Mouse (Mus musculus): ENCODE results near the gene Hes7. TPM values are rescaled to one million over a fixed set of nuclear protein-coding genes. Genes with fewer than 3 reads are reported as not detected.

Hes7 gene
- polyA plus RNA-seq, 1 experiment from 2014 or later = 0.58 TPM

- H3K36me3 ChIP-seq = peaks cover 26% of the 10 kb centered on the region
- H3K27me3 ChIP-seq = no peaks in the 10 kb centered on the region
- H3K9me3 ChIP-seq = no peaks in the 10 kb centered on the region
- peak; percentile 49 for ATAC-seq (ENCODE audit: insufficient number of reproducible peaks, low FRiP score, low TSS enrichment, low read depth)
- peak overlapping the region; percentile 90 for H3K4me2 ChIP-seq
- peaks cover 53% of the 10 kb centered on the region for H3K4me1 ChIP-seq
- H3K27ac ChIP-seq = peak overlapping the region; percentile 96
- 2% methylated on average over 29 of the region's 29 CpGs for WGBS
- H3K4me3 ChIP-seq = peak overlapping the region; percentile 64
- peak overlapping the region; percentile 41 for H3K9ac ChIP-seq
These were observed 23.0 kb upstream of the Hes7 start for GRCm38 (mm10) chr11:69096987-69097900.

- H3K9me3 ChIP-seq = no peaks in the 10 kb centered on the region
- no peak overlapping the region for H3K9ac ChIP-seq
- peak overlapping the region; percentile 96 for H3K27ac ChIP-seq
- 27% methylated on average over 8 of the region's 8 CpGs for WGBS
- no peaks in the 10 kb centered on the region for H3K27me3 ChIP-seq
- peaks cover 53% of the 10 kb centered on the region for H3K4me1 ChIP-seq
- H3K36me3 ChIP-seq = peaks cover 29% of the 10 kb centered on the region
- H3K4me3 ChIP-seq = peak overlapping the region; percentile 64
- no peak for ATAC-seq (ENCODE audit: insufficient number of reproducible peaks, low FRiP score, low TSS enrichment, low read depth)
- H3K4me2 ChIP-seq = peak overlapping the region; percentile 90
These were observed 22.0 kb upstream of the Hes7 start for GRCm38 (mm10) chr11:69098039-69098761.

DNA sequence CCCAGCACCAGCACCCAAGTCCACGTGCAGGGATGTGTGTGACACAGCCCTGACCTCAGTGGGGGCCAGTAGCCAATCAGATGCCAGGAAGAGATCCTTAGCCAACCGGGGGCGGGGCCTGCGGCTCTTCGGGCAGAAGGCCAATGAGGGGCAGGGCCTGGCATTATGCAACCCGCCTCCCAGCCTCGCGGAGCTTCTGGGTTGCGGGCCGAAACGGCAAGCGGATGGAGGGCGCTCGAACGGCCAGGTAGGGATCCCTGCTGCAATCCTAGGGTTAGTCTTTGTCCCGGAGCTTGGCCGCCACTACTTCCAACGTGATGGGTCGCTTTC lies 21.5 kb upstream of the Hes7 start:
- Histone ChIP-seq H3K4me2 (peak overlapping the region; percentile 90), H3K9me3 (no peaks in the 10 kb centered on the region), H3K27me3 (no peaks in the 10 kb centered on the region), H3K4me3 (peak overlapping the region; percentile 64), H3K27ac (peak overlapping the region; percentile 96), H3K9ac (peak overlapping the region; percentile 68), H3K36me3 (peaks cover 34% of the 10 kb centered on the region), H3K4me1 (peaks cover 53% of the 10 kb centered on the region)
- 0% methylated on average over 19 of the region's 19 CpGs for WGBS
- no peak for ATAC-seq (ENCODE audit: insufficient number of reproducible peaks, low FRiP score, low TSS enrichment, low read depth)

GRCm38 (mm10) chr11:69099177-69099914 lies 20.9 kb upstream of the Hes7 start:
- no peaks in the 10 kb centered on the region for H3K9me3 ChIP-seq
- no peaks in the 10 kb centered on the region for H3K27me3 ChIP-seq
- peak overlapping the region; percentile 96 for H3K27ac ChIP-seq
- H3K36me3 ChIP-seq = peaks cover 40% of the 10 kb centered on the region
- peak overlapping the region; percentile 68 for H3K9ac ChIP-seq
- under 1% methylated on average over 22 of the region's 22 CpGs for WGBS
- H3K4me3 ChIP-seq = peak overlapping the region; percentile 64
- H3K4me2 ChIP-seq = peak overlapping the region; percentile 90
- ATAC-seq (ENCODE audit: insufficient number of reproducible peaks, low FRiP score, low TSS enrichment, low read depth) = no peak
- H3K4me1 ChIP-seq = peaks cover 48% of the 10 kb centered on the region

DNA sequence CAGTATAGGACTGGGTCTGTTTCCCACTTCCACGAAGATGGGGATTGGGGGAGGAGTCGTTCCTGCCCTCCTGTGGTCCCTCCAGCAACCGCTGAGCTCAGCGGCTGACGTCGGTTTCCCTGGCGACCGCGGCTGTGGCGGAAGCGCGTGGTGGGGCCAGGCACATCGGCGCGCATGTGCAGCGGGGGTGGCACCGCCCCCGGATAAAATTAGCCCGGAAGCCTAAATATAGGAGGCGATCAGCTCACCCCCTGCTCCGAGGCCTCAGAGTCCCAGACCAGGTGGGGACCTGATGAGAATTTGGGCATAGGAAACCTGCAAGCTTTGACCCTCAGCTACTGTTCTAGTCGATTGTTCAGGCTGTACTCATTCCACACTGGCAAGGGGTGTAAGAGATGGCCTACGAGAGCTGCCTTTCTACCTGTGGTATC lies 20.3 kb upstream of the Hes7 start:
- H3K27me3 ChIP-seq = no peaks in the 10 kb centered on the region
- H3K4me1 ChIP-seq = peaks cover 45% of the 10 kb centered on the region
- WGBS = under 1% methylated on average over 23 of the region's 23 CpGs
- H3K4me3 ChIP-seq = peak overlapping the region; percentile 64
- ATAC-seq (ENCODE audit: insufficient number of reproducible peaks, low FRiP score, low TSS enrichment, low read depth) = no peak
- H3K9ac ChIP-seq = 0 out of 2 replicates have a peak overlapping the region, but pooled peaks have one; percentile 12
- no peaks in the 10 kb centered on the region for H3K9me3 ChIP-seq
- H3K36me3 ChIP-seq = peaks cover 46% of the 10 kb centered on the region
- H3K4me2 ChIP-seq = peak overlapping the region; percentile 90
- H3K27ac ChIP-seq = peak overlapping the region; percentile 96

- Histone ChIP-seq H3K27ac (peak overlapping the region; percentile 96), H3K4me1 (peaks cover 44% of the 10 kb centered on the region), H3K27me3 (no peaks in the 10 kb centered on the region), H3K36me3 (peaks cover 55% of the 10 kb centered on the region), H3K4me3 (peak overlapping the region; percentile 64), H3K9ac (0 out of 2 replicates have a peak overlapping the region, but pooled peaks have one; percentile 0), H3K4me2 (peak overlapping the region; percentile 90), H3K9me3 (no peaks in the 10 kb centered on the region)
- WGBS = 89% methylated on average over 20 of the region's 20 CpGs
- no peak for ATAC-seq (ENCODE audit: insufficient number of reproducible peaks, low FRiP score, low TSS enrichment, low read depth)
These were observed 19.4 kb upstream of the Hes7 start for GRCm38 (mm10) chr11:69100639-69101360.

DNA sequence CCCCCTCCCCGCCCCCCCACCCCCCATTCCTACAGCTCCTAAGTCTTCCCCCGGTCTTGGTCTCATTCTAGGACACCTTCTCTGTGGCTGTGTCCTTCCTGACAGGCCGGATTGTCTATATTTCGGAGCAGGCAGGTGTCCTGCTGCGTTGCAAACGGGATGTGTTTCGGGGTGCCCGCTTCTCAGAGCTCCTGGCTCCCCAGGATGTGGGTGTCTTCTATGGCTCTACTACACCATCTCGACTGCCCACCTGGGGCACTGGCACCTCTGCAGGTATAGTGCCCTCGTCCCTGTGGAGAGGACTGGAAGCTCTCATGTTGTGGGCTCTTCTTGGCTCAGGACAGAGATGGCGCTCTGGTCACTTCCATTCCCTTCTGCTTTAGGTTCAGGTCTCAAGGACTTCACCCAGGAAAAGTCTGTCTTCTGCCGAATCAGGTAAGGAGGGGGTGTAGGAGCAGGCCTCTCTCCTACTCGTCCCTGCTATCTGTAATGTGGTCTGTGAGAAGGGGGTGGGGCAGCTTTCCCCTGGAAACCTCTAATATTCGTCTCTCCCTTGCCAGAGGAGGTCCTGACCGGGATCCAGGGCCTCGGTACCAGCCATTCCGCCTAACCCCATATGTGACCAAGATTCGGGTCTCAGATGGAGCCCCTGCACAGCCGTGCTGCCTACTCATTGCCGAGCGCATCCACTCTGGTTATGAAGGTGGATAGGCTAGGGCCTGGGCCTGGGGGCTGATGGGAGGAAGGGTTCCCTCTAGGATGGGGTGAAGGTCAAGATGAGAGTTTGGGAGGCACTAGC lies 18.4 kb upstream of the Hes7 start:
- Histone ChIP-seq H3K36me3 (peaks cover 65% of the 10 kb centered on the region), H3K4me1 (peaks cover 39% of the 10 kb centered on the region), H3K4me2 (no peak overlapping the region), H3K4me3 (no peak overlapping the region), H3K27ac (no peak overlapping the region), H3K9ac (no peak overlapping the region), H3K27me3 (no peaks in the 10 kb centered on the region), H3K9me3 (no peaks in the 10 kb centered on the region)
- 87% methylated on average over 19 of the region's 21 CpGs for WGBS
- ATAC-seq (ENCODE audit: insufficient number of reproducible peaks, low FRiP score, low TSS enrichment, low read depth) = no peak

DNA sequence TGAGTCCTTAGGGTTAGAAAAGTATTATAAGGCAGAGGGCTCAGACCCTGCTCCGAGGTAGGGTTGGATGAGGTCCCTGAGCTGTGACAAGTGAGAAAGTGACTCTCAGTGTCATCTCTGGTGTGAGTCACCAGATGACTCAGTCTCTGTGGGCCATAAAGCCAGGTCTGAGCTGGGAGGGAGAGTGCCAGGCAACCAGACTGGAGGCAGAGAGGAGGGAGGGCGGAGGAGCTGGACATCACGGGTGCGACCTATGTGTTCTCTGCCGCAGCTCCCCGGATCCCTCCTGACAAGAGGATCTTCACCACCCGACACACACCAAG lies 17.8 kb upstream of the Hes7 start:
- 89% methylated on average over 7 of the region's 7 CpGs for WGBS
- no peaks in the 10 kb centered on the region for H3K9me3 ChIP-seq
- H3K4me1 ChIP-seq = peaks cover 35% of the 10 kb centered on the region
- H3K27ac ChIP-seq = no peak overlapping the region
- H3K9ac ChIP-seq = no peak overlapping the region
- H3K4me2 ChIP-seq = no peak overlapping the region
- H3K4me3 ChIP-seq = no peak overlapping the region
- H3K27me3 ChIP-seq = no peaks in the 10 kb centered on the region
- no peak for ATAC-seq (ENCODE audit: insufficient number of reproducible peaks, low FRiP score, low TSS enrichment, low read depth)
- H3K36me3 ChIP-seq = peaks cover 71% of the 10 kb centered on the region

DNA sequence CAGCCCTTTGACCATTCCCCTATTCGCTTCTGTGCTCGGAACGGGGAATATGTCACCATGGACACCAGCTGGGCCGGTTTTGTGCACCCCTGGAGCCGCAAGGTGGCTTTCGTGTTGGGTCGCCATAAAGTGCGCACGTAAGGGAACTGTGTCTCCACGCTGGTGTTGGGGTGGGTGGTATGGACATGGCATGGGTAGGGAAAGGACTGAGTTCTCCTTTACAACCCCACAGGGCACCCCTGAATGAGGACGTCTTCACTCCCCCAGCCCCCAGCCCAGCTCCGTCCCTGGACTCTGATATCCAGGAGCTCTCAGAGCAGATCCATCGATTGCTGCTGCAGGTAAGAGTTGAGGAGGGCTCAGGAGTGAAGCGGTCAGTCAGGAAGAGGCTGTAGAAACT lies 17.1 kb upstream of the Hes7 start:
- no peak overlapping the region for H3K4me3 ChIP-seq
- ATAC-seq (ENCODE audit: insufficient number of reproducible peaks, low FRiP score, low TSS enrichment, low read depth) = no peak
- 95% methylated on average over 14 of the region's 14 CpGs for WGBS
- no peak overlapping the region for H3K27ac ChIP-seq
- no peaks in the 10 kb centered on the region for H3K27me3 ChIP-seq
- peaks cover 78% of the 10 kb centered on the region for H3K36me3 ChIP-seq
- no peak overlapping the region for H3K9ac ChIP-seq
- no peaks in the 10 kb centered on the region for H3K9me3 ChIP-seq
- peaks cover 28% of the 10 kb centered on the region for H3K4me1 ChIP-seq
- H3K4me2 ChIP-seq = no peak overlapping the region

DNA sequence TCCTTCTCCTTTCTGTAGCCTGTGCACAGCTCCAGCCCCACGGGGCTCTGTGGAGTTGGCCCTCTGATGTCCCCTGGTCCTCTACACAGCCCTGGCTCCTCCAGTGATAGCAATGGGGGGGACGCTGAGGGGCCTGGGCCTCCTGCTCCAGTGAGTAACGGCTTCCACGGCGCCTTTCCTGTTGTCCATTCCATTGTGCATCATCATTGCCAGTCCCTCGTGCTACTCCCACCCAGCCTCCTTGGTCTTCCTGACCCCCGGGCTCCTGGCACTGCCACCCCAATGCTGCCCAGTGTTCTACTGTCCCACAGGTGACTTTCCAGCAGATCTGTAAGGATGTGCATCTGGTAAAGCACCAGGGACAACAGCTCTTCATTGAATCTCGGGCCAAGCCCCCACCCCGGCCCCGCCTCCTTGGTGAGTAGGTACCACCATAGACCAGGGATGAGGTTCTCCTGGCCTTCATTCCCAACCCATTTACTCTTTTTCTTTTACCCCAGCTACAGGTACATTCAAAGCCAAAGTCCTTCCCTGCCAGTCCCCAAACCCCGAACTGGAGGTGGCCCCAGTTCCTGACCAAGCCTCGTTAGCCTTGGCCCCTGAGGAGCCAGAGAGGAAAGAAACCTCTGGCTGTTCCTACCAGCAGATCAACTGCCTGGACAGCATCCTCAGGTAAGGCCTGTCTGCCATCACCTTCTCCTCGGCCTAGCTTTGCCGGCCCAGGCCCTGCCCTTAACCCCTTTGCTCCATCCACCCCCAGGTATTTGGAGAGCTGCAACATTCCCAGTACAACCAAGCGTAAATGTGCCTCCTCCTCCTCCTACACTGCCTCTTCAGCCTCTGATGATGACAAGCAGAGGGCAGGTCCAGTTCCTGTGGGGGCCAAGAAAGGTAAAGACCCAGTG lies 16.4 kb upstream of the Hes7 start:
- H3K9ac ChIP-seq = no peak overlapping the region
- H3K4me2 ChIP-seq = no peak overlapping the region
- H3K4me3 ChIP-seq = no peak overlapping the region
- 91% methylated on average over 15 of the region's 15 CpGs for WGBS
- no peaks in the 10 kb centered on the region for H3K27me3 ChIP-seq
- no peaks in the 10 kb centered on the region for H3K9me3 ChIP-seq
- H3K27ac ChIP-seq = no peak overlapping the region
- H3K36me3 ChIP-seq = peaks cover 85% of the 10 kb centered on the region
- H3K4me1 ChIP-seq = peaks cover 21% of the 10 kb centered on the region
- no peak for ATAC-seq (ENCODE audit: insufficient number of reproducible peaks, low FRiP score, low TSS enrichment, low read depth)
